Comparison of ENCODE assay signal across 16 mouse cellular contexts in genomic region chr3:127713112-127713511, GRCm38 (mm10).
DNase-seq lines count a peak whose midpoint lies in the region; ATAC-seq and TF ChIP-seq lines count a peak whose summit lies in the region.
"Had no signal": no experiment of that assay in that cellular context is flagged by ENCODE, and none has a peak within 500 bp of the region (broad histone marks: within the 10 kb centered on the region; RNA-seq: fewer than 3 reads in every experiment).

No protein-coding gene starts in this region.

- no peaks in the 10 kb centered on the region for H3K4me1 ChIP-seq in hindbrain, embryonic 14.5 days (replicated peaks; ENCODE audit: control insufficient read depth, insufficient read depth, low read length)
- peaks cover 18% of the 10 kb centered on the region for H3K4me1 ChIP-seq in hindbrain, embryonic 10.5 days (replicated peaks)
- no peaks in the 10 kb centered on the region for H3K4me1 ChIP-seq in neural tube, embryonic 12.5 days
- no peaks in the 10 kb centered on the region; the same call in none of the 2 replicates for H3K4me1 ChIP-seq in forebrain, postnatal 0 days (ENCODE audit: insufficient read depth)
- no peaks in the 10 kb centered on the region for H3K4me1 ChIP-seq in neural tube, embryonic 14.5 days (ENCODE audit: control insufficient read depth, insufficient read depth, low read length)
- H3K4me1 ChIP-seq: liver, embryonic 12.5 days; stomach, embryonic 15.5 days had no signal

- 53% methylated on average over 9 of the region's 9 CpGs for WGBS in hindbrain, embryonic 14.5 days
- 70% methylated on average over 9 of the region's 9 CpGs for WGBS in hindbrain, embryonic 10.5 days
- 56% methylated on average over 9 of the region's 9 CpGs for WGBS in neural tube, embryonic 12.5 days
- WGBS in forebrain, postnatal 0 days: 21% methylated on average over 9 of the region's 9 CpGs
- 55% methylated on average over 9 of the region's 9 CpGs for WGBS in neural tube, embryonic 14.5 days

- no peak for DNase-seq in hindbrain, embryonic 14.5 days (ENCODE audit: low spot score)
- DNase-seq in hindbrain, embryonic 10.5 days (ENCODE audit: low spot score): no peak
- DNase-seq in neural tube, embryonic 10.5 days (ENCODE audit: extremely low spot score, low spot score): no peak
- no peak for DNase-seq in forebrain, postnatal 0 days
- no peak for DNase-seq in right cerebral cortex, adult 2 months (ENCODE audit: low spot score in 2 of 2)
- no peak for DNase-seq in frontal cortex, postnatal 14 days (ENCODE audit: low spot score in 2 of 2)
- DNase-seq: B cell, adult 2 months; cerebellum, adult 18-20 months; left cerebral cortex, postnatal 4 days; spleen, adult 18-20 months; thymus, postnatal 14 days had no signal

- H3K4me2 ChIP-seq in hindbrain, embryonic 14.5 days (replicated peaks): no peak overlapping the region
- no peak overlapping the region for H3K4me2 ChIP-seq in neural tube, embryonic 12.5 days (replicated peaks)
- H3K4me2 ChIP-seq in forebrain, postnatal 0 days (ENCODE audit: low read depth): no peak overlapping the region
- no peak overlapping the region for H3K4me2 ChIP-seq in neural tube, embryonic 14.5 days (ENCODE audit: low read depth, low read length)
- H3K4me2 ChIP-seq: heart, embryonic 15.5 days; liver, embryonic 12.5 days; stomach, embryonic 15.5 days had no signal

- no peak overlapping the region for H3K9ac ChIP-seq in hindbrain, embryonic 14.5 days
- H3K9ac ChIP-seq in neural tube, embryonic 12.5 days: no peak overlapping the region
- H3K9ac ChIP-seq in forebrain, postnatal 0 days: no peak overlapping the region
- H3K9ac ChIP-seq in neural tube, embryonic 14.5 days (replicated peaks; ENCODE audit: low read depth, low read length): no peak overlapping the region
- H3K9ac ChIP-seq: heart, embryonic 15.5 days; liver, embryonic 12.5 days; stomach, embryonic 15.5 days had no signal

- no peak overlapping the region for H3K27ac ChIP-seq in hindbrain, embryonic 14.5 days
- H3K27ac ChIP-seq in hindbrain, embryonic 10.5 days: no peak overlapping the region; the same call in 1 of the 2 replicates
- H3K27ac ChIP-seq in neural tube, embryonic 12.5 days: no peak overlapping the region
- no peak overlapping the region for H3K27ac ChIP-seq in forebrain, postnatal 0 days (ENCODE audit: low read depth, low read length)
- no peak overlapping the region for H3K27ac ChIP-seq in neural tube, embryonic 14.5 days (ENCODE audit: low read depth, low read length)
- H3K27ac ChIP-seq: heart, embryonic 15.5 days; liver, embryonic 12.5 days; stomach, embryonic 15.5 days had no signal

- H3K27me3 ChIP-seq in hindbrain, embryonic 14.5 days (ENCODE audit: control insufficient read depth, insufficient read depth, low read length): no peaks in the 10 kb centered on the region
- peaks cover 35% of the 10 kb centered on the region for H3K27me3 ChIP-seq in hindbrain, embryonic 10.5 days (ENCODE audit: insufficient read depth, poor library complexity, severe bottlenecking)
- H3K27me3 ChIP-seq in neural tube, embryonic 12.5 days (replicated peaks): no peaks in the 10 kb centered on the region
- no peaks in the 10 kb centered on the region for H3K27me3 ChIP-seq in forebrain, postnatal 0 days (ENCODE audit: insufficient read depth, low read length)
- H3K27me3 ChIP-seq in neural tube, embryonic 14.5 days (ENCODE audit: control insufficient read depth, insufficient read depth, low read length): no peaks in the 10 kb centered on the region
- H3K27me3 ChIP-seq: heart, embryonic 15.5 days; liver, embryonic 12.5 days; stomach, embryonic 15.5 days had no signal

- H3K36me3 ChIP-seq in hindbrain, embryonic 14.5 days (replicated peaks; ENCODE audit: control insufficient read depth, insufficient read depth): no peaks in the 10 kb centered on the region
- H3K36me3 ChIP-seq in hindbrain, embryonic 10.5 days: no peaks in the 10 kb centered on the region
- no peaks in the 10 kb centered on the region for H3K36me3 ChIP-seq in neural tube, embryonic 12.5 days
- no peaks in the 10 kb centered on the region for H3K36me3 ChIP-seq in forebrain, postnatal 0 days (ENCODE audit: insufficient read depth)
- no peaks in the 10 kb centered on the region for H3K36me3 ChIP-seq in neural tube, embryonic 14.5 days (ENCODE audit: control insufficient read depth, insufficient read depth, low read length)
- H3K36me3 ChIP-seq: heart, embryonic 15.5 days; liver, embryonic 12.5 days; stomach, embryonic 15.5 days had no signal

- H3K4me3 ChIP-seq in hindbrain, embryonic 14.5 days (replicated peaks; ENCODE audit: low read length): no peak overlapping the region
- no peak overlapping the region for H3K4me3 ChIP-seq in hindbrain, embryonic 10.5 days
- H3K4me3 ChIP-seq in neural tube, embryonic 12.5 days: no peak overlapping the region
- H3K4me3 ChIP-seq in forebrain, postnatal 0 days (ENCODE audit: low read depth, low read length): no peak overlapping the region
- H3K4me3 ChIP-seq in neural tube, embryonic 14.5 days (ENCODE audit: low read depth, low read length): no peak overlapping the region
- H3K4me3 ChIP-seq: heart, embryonic 15.5 days; liver, embryonic 12.5 days; stomach, embryonic 15.5 days had no signal

- ATAC-seq in hindbrain, embryonic 14.5 days (ENCODE audit: low FRiP score): peak; percentile 77; the same call in 1 of the 2 replicates
- ATAC-seq in neural tube, embryonic 12.5 days (ENCODE audit: low FRiP score, low read depth): peak; percentile 34; the same call in 1 of the 2 replicates
- ATAC-seq in forebrain, postnatal 0 days: peak; percentile 63
- peak; percentile 74 for ATAC-seq in neural tube, embryonic 14.5 days (ENCODE audit: low read depth)
- ATAC-seq: liver, embryonic 12.5 days had no signal

- H3K9me3 ChIP-seq in hindbrain, embryonic 14.5 days (ENCODE audit: control insufficient read depth, low read length): no peaks in the 10 kb centered on the region
- H3K9me3 ChIP-seq in hindbrain, embryonic 10.5 days: no peaks in the 10 kb centered on the region
- no peaks in the 10 kb centered on the region for H3K9me3 ChIP-seq in neural tube, embryonic 12.5 days
- no peaks in the 10 kb centered on the region for H3K9me3 ChIP-seq in forebrain, postnatal 0 days (ENCODE audit: low read length)
- no peaks in the 10 kb centered on the region for H3K9me3 ChIP-seq in neural tube, embryonic 14.5 days (ENCODE audit: control insufficient read depth, low read length)
- H3K9me3 ChIP-seq: heart, embryonic 15.5 days; liver, embryonic 12.5 days; stomach, embryonic 15.5 days had no signal

- no peak for TF ChIP-seq CTCF in forebrain, postnatal 0 days (IDR thresholded peaks at IDR 0.05; ENCODE audit: low read depth)
